Mouse (Mus musculus) neural tube, embryonic 10.5 days (tissue): ENCODE measurements around the gene Rhno1.
"Not testable (repeated sequence)": the region's sequence is repeated elsewhere in the genome, so short reads cannot be mapped to it uniquely, and the experiment has no call there.

Experiments used
- DNase-seq: peaks from one replicate; pipeline ENCODE4 v3.0.0-alpha.2; 2017; ENCODE audit warnings: low spot score; ENCODE audit errors: extremely low spot score

Gene Rhno1

DNA sequence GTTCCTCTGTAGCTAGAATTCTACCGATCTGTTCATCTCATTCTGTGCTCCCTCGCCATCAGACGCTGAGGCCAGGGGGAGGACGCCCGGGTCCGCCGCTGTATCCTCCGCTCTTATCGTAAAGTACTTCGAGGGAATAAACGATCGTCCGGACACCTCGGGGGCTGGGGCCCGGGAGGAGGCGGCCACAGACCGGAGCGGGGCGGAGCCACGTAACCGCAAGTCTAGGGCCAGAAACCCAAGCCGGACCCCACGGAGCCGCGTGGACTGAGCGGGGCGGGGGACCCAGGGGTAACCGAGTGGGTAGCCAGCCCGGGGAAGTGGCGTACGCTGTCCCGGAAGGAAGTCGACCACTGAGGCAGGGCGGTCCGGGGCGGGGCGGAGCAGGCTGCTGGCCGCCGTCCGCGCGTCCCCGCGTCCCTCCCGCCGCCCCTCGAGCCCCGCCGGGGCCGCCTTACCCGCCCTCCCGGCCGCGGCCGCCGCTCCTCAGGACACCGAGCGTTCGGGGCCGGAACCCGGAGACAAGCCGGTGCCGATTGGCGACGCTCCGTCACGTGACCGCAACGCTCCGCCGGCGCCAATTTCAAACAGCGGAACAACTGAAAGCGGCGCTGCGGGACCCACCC is at the start of gene Rhno1, which contains the start of gene Foxm1:
Gene Rhno1, minus strand, starts transcription at position 531 of the 626 bp plus-strand sequence.
Gene Foxm1, plus strand, starts transcription at position 587 of the 626 bp plus-strand sequence.
- peak; percentile 92 for DNase-seq

DNA sequence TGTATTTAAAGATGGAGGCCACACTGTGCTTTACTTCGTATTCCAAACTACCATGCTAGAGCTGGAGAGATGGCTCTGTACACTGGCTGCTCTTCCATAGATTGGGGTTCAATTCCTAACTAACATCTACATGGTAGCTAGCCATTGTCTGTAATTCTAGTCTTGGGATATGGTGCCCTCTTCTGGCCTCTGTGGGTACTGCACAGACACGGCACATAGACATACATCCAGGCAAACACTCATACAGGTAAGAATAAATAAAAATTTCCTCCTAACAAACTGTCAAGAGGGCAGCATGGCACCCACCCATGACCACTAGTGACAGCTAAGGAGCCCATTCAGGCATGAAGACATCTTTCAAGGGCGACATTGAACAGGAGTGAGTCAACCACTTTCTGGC is 48.4 kb upstream of the Rhno1 start:
- peak; percentile 83 for DNase-seq

DNA sequence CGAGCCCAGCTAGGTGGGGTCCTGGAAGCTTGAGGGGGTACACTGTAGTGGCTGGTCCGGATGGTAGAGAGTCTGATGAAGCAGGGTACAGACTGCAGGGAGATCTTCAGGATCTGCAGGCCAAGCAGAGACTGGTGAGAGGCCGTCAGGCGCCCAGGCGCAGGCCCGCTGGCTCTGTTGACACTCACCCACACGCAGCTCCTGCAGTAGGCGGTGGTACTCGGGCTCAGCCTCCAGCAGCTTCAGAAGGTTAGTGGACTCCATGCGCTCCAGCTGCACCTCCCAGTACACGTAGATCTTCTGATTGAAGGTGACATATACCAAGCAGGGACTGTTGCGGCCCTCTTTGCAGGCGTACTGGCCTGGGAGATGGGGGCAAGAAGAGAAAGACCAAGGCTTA is 47.6 kb upstream of the Rhno1 start:
- DNase-seq, result no peak

DNA sequence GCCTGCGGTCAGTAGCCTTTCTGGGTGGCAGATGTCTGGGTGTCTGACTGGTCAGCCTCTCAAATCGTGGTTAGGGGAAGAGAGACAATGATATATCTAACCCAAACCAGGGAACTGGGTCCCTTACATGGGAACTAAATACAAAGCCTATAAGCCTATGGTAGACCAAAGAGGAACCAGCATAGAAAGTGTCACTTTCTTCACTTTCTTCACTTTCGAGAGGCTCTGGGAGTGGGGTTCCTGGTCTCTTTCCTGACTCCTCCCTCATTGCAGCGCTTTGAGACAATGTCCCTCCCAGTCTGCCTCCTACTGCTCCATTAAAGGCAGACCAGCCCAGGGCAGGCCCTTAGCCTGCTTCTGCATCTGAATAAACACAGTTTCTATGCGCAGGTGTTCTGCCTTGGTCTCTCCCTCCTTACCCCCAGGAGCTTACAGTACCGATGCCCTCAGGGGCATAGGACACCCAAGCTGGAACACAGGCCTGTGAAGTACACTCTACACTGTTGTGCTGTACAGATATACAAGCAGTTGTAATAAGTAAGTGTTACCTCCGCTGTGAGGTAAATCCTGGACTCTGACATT is 45.9 kb upstream of the Rhno1 start:
- DNase-seq, result no peak

DNA sequence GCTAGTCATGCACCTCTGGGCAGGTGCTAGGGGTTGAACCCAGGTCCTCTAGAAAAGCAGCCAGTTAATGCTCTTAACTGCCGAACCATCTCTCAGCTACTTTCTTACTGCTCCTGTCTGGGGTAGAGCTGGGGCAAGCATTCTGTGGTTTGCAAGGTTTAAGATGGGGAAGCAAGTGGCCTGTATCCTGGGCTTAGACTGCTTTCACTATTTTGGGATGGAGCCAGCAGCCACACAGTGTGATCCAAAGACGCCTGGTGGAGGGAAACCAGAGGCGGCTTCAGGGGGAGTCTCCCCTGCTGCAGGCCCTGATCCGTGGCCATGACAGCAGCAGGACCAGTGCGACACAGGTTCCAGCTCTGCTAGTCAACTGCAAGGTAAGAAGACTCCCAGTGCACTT is 42.0 kb upstream of the Rhno1 start:
- DNase-seq, result no peak

DNA sequence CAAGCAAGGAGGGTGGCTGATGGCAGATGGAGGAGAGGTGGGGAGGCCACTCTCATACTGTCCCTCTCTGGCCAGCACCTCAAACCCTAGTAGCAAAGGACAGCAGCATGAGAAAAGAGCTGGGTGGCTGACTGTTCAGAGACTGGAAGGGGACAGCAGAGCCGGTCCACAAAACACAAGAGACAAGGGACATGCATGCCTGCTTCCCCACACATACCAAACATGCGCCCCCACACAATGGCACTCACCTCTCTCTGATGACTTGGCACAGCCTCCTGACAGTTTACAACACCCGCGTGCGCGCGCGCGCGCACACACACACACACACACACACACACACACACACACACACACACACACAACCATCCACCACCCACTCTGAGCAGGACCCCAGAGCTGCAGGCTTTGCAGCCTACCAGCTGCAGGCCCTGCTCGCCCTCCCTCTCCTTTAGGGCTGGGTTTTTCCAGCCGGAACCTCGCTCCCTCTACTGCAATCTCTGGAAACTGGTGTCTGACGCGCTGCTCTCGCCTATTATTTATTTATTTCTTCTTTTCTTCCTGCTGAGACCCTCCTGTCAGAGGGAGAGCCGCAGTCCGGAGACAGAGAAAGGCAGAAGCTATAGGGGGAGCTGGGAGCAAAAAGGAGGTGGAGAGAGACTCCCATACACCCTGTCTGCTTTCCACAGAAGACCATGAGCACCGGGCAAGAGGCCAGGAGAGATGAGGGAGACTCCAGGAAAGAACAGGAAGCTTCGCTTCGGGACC is 36.9 kb upstream of the Rhno1 start:
- DNase-seq, result peak; percentile 19

DNA sequence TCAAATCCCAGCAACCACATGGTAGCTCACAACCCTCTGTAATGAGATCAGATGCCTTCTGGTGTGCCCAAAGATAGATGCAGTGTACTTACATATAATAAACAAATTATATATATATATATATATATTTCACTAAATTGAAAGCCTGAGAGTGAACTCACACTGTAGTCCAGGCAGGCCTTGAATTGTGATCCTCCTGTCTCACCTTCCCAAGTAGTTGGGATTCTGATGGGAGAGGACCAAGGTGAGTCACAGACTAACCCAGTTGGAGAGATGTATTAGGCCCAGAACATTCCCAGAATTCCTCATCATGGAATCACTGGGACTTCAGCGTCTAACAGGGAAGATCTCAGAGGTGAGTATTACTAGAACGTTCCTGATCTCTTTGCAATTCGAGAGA is 36.3 kb upstream of the Rhno1 start, which contains the start of gene Nrip2:
Gene Nrip2, plus strand, starts transcription at position 301 of the 400 bp plus-strand sequence.
- no peak for DNase-seq

DNA sequence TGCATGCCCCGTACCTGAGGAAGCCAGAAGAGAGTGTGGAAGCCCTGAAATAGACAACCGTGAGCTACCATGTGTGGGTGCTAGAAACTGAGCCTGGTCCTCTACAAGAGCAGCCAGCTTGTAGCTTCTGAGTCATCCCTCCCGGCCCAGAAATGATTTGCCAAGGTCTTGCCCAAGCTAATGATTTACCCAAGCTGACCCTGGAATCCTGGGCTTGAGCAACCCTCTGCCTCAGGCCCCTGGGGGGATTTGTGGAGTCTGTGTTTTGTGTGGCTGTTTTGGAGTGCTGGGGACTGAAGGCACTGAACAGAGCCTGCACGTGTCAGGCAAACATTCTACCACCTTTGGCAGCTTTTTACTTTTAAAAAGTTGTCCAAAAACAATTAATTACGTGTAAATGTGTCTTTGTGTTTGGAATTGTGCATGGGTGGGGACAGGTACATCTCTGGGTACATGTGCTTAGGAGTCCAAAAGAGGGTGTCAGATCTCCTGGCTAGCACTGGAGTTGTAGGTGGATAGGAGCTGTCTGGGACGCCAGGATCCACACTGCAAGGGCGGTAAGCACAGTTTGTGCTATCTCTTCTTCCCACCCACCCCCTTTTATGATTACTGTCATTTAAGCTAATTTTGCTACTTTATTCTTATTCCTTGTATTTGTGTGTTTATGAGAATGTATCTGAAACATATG is 35.0 kb upstream of the Rhno1 start:
- no peak for DNase-seq

DNA sequence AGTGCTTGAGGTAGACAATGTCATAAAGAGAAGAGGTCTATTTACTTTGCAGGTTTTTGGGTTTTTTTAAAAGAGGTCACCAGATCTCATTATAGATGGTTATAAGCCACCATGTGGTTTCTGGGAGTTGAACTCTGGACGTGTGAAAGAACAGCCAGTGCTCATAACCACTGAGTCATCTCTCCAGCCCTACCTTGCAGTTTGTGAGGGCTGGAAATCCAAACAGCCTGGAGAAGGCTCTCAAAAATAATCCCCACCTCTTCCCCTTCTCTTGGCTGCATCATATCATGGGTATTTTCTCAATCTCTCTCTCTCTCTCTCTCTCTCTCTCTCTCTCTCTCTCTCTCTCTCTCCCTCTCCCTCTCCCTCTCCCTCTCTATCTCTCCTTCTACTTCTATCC is 28.0 kb upstream of the Rhno1 start:
- no peak for DNase-seq

DNA sequence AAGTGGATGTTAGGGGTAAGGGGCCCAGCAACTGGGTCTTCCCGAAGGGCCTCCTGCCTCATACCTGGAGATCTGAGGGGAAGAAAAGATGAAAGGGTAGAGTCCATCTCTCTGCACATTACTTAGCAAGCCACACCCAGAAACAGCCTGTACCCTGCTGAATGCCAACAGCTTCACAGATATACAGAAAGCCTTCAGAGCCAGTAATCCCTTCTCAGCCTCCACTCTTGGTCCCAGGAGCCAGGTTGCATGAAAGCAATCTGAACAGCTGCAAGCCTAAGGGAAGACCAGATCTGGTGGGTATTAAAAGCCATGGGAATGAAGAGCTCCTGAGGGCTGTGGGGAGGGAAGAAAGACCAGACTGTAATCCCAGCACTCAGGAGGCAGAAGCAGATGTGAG is 26.5 kb upstream of the Rhno1 start:
- no peak for DNase-seq

DNA sequence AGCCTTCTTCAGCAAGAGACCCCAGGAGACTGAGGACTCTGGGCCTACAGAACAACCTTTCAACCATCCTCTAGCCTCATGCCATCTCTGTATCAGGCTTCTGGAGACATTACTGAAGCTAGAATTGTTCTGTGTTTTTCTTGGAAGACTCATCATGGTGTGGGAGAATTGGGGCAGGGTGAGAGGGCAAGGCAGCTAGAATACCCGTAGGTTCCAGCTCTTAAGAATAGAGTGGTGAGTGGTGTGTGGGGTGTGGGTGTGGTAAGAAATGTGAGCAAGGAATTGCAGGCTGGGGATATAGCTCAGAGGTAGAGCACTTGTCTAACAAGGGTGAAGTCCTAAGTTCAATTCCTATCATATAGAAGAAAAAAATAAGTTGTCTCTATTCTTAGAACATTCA is 22.3 kb upstream of the Rhno1 start:
- DNase-seq, result no peak

DNA sequence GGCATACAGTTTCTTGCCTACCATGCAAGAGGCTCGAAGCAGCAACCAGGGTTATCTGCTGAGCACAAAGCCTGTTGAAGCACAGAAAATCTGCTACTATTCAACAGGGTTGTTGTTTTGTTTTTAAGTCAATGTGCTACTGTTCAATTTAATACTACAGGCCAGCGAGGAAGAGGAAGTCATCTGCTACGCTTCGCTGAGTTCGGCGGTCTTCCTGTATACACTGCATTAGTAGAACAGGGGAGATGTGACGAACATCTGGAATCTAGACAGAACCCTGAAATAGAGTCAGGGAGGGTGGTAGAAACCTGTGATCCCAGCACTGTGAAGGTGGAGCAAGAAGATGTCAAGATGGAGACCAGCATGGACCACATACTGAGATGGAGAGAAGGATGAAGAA is 21.0 kb upstream of the Rhno1 start:
- no peak for DNase-seq

DNA sequence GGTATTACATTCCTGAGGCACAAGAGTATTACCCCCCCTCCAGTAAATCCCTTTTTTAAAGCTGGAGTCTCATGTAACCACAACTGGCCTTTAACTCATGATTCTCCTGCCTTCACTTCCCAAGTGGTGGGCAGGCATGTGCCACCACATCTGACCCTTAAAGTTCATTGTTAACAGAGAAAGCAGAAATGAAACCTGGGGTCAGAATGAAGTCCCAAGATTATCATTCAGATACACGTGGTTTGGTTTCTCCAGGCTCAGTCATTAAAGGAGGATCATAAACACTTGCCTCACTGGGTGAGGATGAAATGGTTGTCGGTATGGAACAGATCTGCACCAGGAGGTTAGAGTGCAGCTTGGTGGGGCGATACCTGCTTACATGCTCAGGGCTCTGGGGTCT is 18.5 kb upstream of the Rhno1 start:
- DNase-seq, result no peak

DNA sequence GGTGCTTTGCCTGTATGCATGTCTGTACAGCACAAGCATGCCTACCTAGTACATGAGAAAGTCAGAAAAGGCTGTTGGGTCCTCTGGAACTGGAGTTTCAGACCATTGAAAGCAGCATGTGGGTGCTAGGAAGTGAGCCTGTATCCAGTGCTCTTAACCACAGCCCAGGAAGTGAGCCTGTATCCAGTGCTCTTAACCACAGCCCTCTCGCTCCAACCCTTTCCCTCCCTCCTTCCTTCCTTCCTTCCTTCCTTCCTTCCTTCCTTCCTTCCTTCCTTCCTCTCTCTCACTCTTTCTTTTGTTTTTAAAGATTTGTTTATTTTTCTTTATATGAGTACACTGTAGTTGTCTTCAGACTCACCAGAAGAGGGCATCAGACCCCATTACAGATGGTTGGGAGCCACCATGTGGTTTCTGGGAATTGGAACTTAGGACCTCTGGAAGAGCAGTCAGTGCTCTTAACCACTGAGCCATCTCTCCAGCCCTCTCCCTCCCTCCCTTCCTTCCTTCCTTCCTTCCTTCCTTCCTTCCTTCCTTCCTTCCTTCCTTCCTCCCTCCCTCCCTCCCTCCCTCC is 18.0 kb upstream of the Rhno1 start:
- DNase-seq, result not testable (repeated sequence)

DNA sequence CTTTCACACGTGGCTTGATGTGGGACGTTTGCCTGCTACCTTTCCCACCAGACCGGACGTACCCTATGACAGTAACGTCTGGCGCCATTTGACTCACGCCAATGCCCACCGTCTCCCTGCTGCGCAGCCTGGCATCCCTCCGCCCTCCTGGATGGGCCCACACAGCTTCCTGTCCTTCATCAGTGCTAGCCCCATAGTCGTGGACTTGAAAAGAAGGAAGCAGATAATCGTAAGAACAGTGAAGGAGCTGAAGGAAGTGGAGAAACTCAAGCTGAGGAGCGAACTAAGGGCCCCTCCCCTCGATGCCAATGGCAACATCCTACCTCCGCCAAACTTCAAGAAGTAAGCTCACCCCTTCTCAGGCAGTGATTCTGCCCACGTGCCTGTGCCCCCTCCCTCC is 16.9 kb upstream of the Rhno1 start:
- no peak for DNase-seq

DNA sequence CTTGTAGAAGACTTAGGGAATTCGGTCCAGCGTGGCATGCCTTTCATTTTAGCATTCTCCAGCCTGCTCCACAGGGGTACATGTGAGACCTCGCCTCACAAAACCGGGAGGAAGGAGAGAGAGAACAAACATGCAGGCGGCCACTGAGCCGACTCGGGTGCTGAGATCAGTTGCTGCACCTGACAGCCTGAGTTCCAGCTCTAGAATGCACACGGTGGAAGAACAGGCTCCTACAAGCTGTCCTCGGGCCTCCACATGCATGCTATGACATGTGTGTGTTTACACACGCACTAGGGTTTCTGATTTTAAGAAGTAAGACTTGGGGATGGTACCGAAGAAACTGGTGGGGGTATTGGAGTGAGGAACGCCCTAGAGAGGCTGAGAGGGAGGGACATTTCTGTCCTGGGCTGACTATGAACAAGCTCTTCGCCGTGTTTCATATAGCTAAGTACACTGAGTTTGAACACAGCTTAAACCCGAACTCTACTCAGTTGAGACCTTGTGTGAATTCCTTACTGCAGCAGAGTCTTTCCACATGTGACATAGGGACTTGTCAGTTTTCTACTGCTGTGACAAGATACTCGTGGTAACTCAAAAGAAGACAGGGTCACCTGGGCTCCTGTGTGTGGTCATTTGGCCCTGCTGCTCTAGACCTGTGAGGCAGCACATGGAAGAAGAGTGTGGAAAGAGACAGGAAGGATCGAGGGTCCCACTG is 13.8 kb upstream of the Rhno1 start:
- no peak for DNase-seq

DNA sequence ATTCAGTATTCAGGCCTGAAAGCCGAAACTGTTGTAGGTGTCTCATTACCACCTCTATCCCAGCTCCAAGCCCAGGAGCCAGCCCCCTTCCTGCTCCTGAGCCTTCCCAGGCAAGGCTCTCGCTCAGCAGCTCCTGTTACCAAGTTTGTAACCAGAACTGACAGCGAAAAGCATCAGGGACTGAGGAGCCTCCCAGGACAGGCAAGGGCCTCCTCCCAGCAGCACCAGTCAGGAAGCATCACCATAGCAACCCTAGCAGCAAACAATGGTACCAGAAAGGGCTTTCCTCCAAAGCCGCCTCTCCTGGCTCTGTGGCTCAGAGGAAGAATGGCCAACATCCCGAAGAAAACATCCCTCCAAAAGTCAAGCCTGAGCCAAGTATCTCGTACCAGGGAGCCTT is 12.5 kb upstream of the Rhno1 start, which contains the start of the genes Tex52 and Gm44596:
Gene Tex52, plus strand, starts transcription at position 265 of the 400 bp plus-strand sequence.
Gene Gm44596, plus strand, starts transcription at position 312 of the 400 bp plus-strand sequence.
- no peak for DNase-seq

DNA sequence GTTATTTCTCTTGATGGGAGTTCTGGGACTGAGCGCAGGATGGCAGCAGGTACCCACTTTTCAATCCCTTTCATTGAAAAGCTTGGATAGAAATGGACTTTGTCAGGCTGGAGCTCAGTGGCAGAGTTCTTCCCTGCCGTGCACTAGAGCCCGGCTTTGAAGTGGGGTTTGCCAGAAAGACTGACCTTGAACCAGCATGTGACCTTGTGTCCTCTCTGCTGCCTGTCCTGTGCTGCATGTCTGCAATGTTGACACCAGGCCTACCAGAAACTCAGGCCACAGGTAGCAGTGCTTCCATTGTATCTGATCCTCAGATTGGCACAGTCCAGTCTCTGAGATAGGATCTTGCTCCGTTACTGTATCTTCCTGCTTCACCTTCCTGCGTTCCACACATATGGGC is 7.3 kb upstream of the Rhno1 start:
- no peak for DNase-seq

DNA sequence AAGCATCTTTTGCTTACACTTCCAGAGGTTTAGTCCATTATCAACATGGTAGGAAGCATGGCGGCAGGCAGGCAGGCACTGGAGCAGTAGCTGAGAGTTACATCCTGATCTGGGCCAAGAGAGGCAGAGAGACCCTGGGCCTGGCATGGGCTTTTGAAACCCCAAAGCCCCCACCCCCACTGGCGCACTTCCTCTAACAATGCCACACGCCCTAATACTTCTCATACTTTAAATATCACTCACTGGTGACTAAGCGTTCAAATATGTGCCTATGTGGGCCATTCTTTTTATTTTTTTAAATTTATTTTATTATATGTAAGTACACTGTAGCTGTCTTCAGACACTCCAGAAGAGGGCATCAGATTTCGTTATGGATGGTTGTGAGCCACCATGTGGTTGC is 3.8 kb upstream of the Rhno1 start:
- DNase-seq, result no peak

DNA sequence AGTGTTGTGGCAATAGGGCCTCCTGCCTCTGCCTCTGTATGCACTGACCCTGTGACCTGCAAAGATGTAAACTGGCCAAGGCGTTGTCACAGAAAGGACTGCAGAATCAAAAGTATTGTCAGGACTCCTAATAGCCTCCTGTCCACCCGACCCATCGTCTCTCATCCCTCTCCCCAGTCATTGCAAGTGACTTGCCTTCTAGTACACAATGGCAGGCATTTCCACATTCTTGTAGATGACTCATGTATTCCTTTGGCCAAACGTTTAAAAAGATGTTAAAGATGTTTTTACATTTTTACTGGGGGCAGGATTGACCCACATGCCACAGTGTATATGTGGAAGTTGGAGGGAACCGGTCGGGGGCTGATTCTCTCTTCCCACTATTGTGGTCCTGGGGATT is 2.0 kb upstream of the Rhno1 start:
- DNase-seq, result no peak
